Mouse (Mus musculus): ENCODE measurements at regions not wholly inside any gene's neighbourhood (a gene's known extent, or its start where the extent isn't known, plus 50 kb on each side); places are given as distances from the start of the nearest gene placed in this dataset.

GRCm38 (mm10) chr5:106067124-106067551 lies 190.8 kb downstream of the Zfp326 start:
- in situ Hi-C loops (cut with MboI; ENCODE audit: unreplicated experiment in 2 of 2): no loop called here

- in situ Hi-C loops (cut with MboI; ENCODE audit: unreplicated experiment in 2 of 2): no loop called here
Observed at GRCm38 (mm10) chr5:106066706-106067105, 190.3 kb downstream of the Zfp326 start.

DNA sequence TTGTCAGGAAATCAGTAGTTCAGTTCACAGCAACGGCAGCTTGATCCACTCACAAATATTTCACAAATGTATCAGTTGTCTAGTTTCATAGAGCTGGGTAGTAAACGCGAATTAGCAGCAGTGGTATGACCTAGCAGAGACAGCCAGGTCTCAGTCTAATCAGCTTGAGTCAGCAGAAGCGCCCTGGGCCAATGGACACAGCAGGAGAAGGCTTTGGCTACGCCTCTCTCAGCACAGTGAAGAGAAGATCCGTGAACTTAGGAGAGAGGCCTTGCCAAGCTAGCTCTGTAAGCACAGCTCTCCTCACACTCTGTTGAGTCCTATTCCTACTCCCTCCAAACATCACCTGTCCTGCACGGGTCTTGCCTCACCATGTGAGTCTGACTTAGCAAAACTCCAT lies 188.0 kb downstream of the Zfp326 start:
- in situ Hi-C loops (cut with MboI; ENCODE audit: unreplicated experiment in 2 of 2): no loop called here

- in situ Hi-C loops (cut with MboI; ENCODE audit: unreplicated experiment in 2 of 2): no loop called here
Observed at GRCm38 (mm10) chr5:106062926-106063325, 186.6 kb downstream of the Zfp326 start.

DNA sequence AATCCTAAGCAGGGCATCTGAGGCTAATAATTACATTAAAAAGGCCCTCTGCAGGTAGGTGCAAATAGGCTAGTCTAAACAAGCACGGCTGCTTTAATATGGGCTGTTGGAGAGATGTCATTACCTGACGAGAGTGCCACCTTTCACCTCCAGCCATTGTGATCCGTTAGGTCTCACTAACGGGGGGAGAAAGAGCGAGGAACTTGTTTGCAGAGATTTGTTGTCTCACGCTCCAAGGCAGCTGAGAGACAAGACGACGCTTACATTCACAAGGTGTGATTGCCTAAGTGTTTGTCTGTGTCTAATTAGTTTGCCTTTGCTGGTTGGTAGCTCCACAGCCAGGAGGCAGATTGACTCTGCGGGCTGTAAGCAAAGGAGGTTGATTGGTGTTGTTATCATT lies 180.3 kb downstream of the Zfp326 start:
- in situ Hi-C loops (cut with MboI; ENCODE audit: unreplicated experiment in 2 of 2): no loop called here

DNA sequence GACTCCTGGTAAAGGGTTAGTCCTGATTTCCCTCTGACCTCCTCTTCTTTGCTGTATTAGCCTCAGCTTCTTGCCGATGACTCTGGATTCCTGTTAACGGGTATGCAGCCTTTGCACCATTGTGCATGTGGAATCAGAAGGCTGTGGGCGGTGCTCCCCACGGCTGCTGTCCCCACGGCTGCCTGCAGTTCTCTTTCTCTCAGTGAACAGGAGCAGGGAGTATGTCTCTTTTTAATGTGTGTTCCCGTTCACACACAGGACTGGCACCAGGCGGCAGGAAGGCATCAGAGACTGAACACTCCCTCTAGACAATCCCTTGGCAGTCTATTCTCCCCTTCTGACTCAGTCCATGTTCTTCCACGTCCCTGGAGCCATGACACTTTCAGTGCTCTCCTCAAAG lies 178.9 kb downstream of the Zfp326 start:
- in situ Hi-C loops (cut with MboI; ENCODE audit: unreplicated experiment in 2 of 2): no loop called here

GRCm38 (mm10) chr5:106051026-106051425 lies 174.7 kb downstream of the Zfp326 start:
- in situ Hi-C loops (cut with MboI; ENCODE audit: unreplicated experiment in 2 of 2): no loop called here

- in situ Hi-C loops (cut with MboI; ENCODE audit: unreplicated experiment in 2 of 2): no loop called here
Observed at GRCm38 (mm10) chr5:106044878-106045585, 168.7 kb downstream of the Zfp326 start.

GRCm38 (mm10) chr5:106038321-106038720 lies 162.0 kb downstream of the Zfp326 start:
- in situ Hi-C loops (cut with MboI; ENCODE audit: unreplicated experiment in 2 of 2): no loop called here

DNA sequence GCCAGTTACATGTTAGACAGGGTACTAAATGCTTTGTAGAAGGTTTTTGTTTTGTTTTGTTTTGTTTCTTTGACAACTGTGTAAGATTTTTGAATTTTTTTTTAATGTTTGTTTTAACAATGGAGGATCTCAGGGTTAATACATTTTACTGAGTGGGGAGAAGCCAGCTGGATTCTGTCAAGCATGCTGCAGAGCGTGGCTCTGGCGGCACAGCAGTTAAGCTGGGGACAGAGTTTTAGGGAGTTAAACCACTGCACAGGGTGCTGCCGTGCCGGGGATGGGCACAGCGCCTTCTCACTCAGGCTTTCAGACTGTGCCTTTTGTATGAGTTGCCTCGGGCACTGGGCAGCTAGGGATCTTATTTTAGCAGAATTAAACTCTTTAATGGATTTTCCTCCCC lies 159.8 kb downstream of the Zfp326 start:
- in situ Hi-C loops (cut with MboI; ENCODE audit: unreplicated experiment in 2 of 2): no loop called here

GRCm38 (mm10) chr5:106032956-106033355 lies 156.6 kb downstream of the Zfp326 start:
- in situ Hi-C loops (cut with MboI; ENCODE audit: unreplicated experiment in 2 of 2): no loop called here

DNA sequence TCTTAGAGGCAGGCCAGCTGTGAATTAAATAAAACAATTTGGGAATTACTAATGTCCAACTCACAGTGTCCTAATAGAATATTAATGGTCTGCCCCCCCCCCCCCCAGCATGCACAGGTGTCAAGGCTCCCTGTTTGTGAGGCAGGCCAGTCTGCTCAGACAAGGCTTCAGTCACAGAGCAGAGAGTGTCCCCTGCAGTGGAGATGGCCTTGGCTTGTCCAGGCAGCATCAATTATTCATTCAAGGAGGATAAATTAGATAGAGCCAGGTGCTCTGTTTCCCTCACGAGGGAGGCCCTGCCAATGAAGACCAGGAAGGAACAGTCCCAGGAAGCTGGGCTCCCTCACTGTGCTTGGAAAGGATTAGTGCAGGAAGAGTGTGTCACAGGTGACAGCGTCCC lies 150.5 kb downstream of the Zfp326 start:
- in situ Hi-C loops (cut with MboI; ENCODE audit: unreplicated experiment in 2 of 2): no loop called here

DNA sequence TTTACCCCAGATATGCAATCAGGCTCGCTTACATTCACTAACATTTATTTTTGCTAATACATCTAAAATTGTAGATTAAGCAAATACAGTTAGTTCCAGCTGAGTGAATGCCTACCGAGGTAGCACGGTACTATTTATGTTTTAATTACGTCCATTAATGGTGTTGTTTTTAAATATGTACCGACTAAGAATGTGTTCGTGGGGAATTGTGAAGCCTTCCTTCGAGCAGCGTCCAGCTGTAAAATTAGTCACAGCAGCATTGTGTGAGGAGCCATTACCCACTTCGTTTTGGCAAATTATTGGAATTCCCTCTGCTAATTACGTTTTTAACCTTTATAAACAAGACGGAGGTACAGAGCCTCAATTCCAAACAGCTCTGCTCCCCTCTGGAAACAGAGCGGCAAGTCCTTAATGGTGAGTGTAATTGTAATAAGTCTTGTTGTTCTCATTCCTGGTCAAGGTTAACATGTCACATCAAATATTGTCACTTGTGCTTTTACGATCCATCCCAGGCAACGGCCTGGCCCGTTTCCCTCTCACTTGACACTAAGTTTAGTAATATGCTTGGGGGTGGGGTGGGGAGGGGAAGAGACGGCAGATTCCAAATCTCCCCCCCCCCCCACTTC lies 128.0 kb downstream of the Zfp326 start:
- in situ Hi-C loops (cut with MboI; ENCODE audit: unreplicated experiment in 2 of 2): no loop called here

GRCm38 (mm10) chr5:106003321-106004291 lies 127.2 kb downstream of the Zfp326 start:
- in situ Hi-C loops (cut with MboI; ENCODE audit: unreplicated experiment in 2 of 2): no loop called here

DNA sequence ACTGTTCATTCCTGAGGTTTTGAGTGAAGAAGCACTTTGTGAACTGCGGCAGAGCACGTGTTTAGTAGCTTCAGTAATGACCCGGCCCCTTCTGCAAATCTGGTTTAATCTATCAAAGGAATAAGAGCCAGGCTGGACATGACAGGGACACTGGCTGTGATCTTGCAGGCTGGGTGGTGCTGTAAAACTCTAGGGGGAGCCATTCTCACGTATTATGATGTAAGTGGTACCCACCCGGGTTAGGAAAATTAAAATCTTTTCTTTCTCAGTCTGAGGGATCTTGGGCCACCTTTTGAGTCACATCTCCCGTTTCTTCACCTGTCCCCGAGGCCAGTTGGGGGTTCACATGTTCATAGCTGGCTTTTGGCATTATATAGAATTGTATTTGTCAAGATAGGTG lies 126.0 kb downstream of the Zfp326 start:
- in situ Hi-C loops (cut with MboI; ENCODE audit: unreplicated experiment in 2 of 2): no loop called here

- in situ Hi-C loops (cut with MboI; ENCODE audit: unreplicated experiment in 2 of 2): no loop called here
Observed at GRCm38 (mm10) chr5:105994218-105994617, 117.9 kb downstream of the Zfp326 start.

DNA sequence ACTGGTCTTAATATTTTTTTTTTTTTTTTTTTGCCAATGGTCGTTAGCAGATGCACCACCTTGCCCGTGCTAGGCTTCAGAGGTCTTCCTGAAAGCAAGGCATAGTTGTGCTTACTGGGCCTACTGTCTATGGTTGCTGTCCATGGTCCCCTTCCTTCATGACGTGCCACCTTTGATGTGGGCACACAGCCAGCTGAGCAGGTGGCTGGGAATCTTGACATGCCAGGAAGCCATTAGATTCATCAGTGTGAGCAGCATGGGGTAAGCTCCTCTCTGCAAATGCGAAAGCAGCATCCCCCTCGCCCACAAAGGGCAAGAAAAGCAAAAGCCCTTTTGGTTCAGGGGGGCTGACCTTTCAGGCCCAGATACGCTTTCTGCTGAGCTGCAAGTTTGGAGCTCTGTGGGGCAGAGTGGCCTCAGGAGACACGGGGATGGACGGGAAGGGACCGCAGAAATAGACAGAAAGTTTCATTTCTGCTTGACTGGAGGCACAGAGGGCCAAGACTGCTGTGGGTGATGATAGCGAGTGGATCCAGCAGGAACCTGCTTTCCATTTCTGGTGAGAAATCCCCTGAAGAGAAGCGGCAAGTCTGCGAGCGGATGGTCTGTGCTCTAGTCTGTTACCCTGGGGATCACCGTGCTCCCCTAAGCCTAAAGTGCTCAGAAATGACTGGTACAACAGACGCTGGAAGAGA lies 116.8 kb downstream of the Zfp326 start:
- in situ Hi-C loops (cut with MboI; ENCODE audit: unreplicated experiment in 2 of 2): no loop called here

DNA sequence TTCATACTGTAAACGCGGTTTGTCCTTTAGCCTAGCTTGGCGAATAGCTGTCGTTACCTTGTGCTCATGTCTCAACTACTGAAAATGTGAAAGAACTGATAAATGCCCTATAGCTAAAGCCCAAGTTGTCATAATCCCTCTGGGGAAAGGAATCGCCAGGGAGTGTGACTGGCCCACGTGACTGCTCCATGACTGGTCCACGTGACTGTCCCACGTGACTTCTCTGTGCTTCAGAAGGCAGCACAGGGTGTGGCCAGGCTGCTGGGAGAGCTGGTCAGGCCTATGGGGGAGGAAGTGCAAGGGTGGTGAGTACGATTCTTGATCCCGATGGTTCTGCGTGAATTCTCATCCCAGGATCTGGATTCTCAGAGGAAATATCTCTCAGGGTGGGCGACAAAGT lies 114.4 kb downstream of the Zfp326 start:
- in situ Hi-C loops (cut with MboI; ENCODE audit: unreplicated experiment in 2 of 2): no loop called here

GRCm38 (mm10) chr5:105986401-105986800 lies 110.0 kb downstream of the Zfp326 start:
- in situ Hi-C loops (cut with MboI; ENCODE audit: unreplicated experiment in 2 of 2): no loop called here

GRCm38 (mm10) chr5:105983131-105983530 lies 106.8 kb downstream of the Zfp326 start:
- in situ Hi-C loops (cut with MboI; ENCODE audit: unreplicated experiment in 2 of 2): no loop called here

GRCm38 (mm10) chr5:105976746-105977145 lies 100.4 kb downstream of the Zfp326 start:
- in situ Hi-C loops (cut with MboI; ENCODE audit: unreplicated experiment in 2 of 2): no loop called here
